Mouse (Mus musculus) C2C12 (cell line): ENCODE measurements around the gene Rabgef1. TPM values are rescaled to one million over a fixed set of nuclear protein-coding genes. Genes with fewer than 3 reads are reported as not detected.
"Not testable (repeated sequence)": the region's sequence is repeated elsewhere in the genome, so short reads cannot be mapped to it uniquely, and the experiment has no call there.

Experiments used
- H3K27me3 ChIP-seq: one replicate; pipeline ENCODE4 v1.6.1; 2011; ENCODE audit not compliant: control insufficient read depth, insufficient read depth, insufficient read length
- H3K36me3 ChIP-seq: one replicate; pipeline ENCODE4 v1.6.1; 2011; ENCODE audit not compliant: control insufficient read depth, insufficient read depth
- H3K4me3 ChIP-seq: one replicate; pipeline ENCODE4 v1.5.1; 2011; ENCODE audit warnings: mild to moderate bottlenecking, control low read depth; ENCODE audit not compliant: poor library complexity, insufficient read depth, severe bottlenecking
- H3K79me2 ChIP-seq: one replicate; pipeline ENCODE4 v1.6.1; 2011; ENCODE audit not compliant: control insufficient read depth, insufficient read depth
- H3K79me3 ChIP-seq: one replicate; pipeline ENCODE4 v1.6.1; 2011; ENCODE audit warnings: low read depth, control low read depth
- H3ac ChIP-seq: one replicate; pipeline ENCODE3; 2011; ENCODE audit warnings: low read depth; ENCODE audit not compliant: control insufficient read depth, insufficient read length
- CEBPB ChIP-seq: IDR thresholded peaks from one replicate; pipeline ENCODE4 v1.6.1; 2011; ENCODE audit warnings: low read depth, mild to moderate bottlenecking, control low read depth, moderate library complexity
- CTCF ChIP-seq: IDR thresholded peaks from one replicate; pipeline ENCODE4 v1.5.1; 2011; ENCODE audit not compliant: control insufficient read depth, insufficient read depth, insufficient read length
- FOSL1 ChIP-seq: IDR thresholded peaks from one replicate; pipeline ENCODE4 v1.8.0; 2011; ENCODE audit warnings: mild to moderate bottlenecking, low read length; ENCODE audit not compliant: poor library complexity, insufficient read depth, severe bottlenecking
- MAX ChIP-seq: IDR thresholded peaks from one replicate; pipeline ENCODE4 v1.6.1; 2011; ENCODE audit warnings: mild to moderate bottlenecking, control low read depth
- MYOD1 ChIP-seq: IDR thresholded peaks from one replicate; pipeline ENCODE4 v1.6.1; 2011; ENCODE audit warnings: low read depth; ENCODE audit not compliant: control insufficient read depth, insufficient read length
- MYOG ChIP-seq: IDR thresholded peaks from one replicate; pipeline ENCODE4 v1.6.1; 2011; ENCODE audit not compliant: control insufficient read depth, insufficient read length; ENCODE audit errors: extremely low read depth
- USF1 ChIP-seq: IDR thresholded peaks from one replicate; pipeline ENCODE4 v1.6.1; 2011; ENCODE audit warnings: low read depth, mild to moderate bottlenecking, control low read depth, moderate library complexity
- polyA plus RNA-seq: library from polyadenylated mRNA; unstranded; fragments of >200 nt; fragmentation: generic; extraction: Trizol; gene quantifications from one replicate; pipeline ENCODE4 v1.2.1, GENCODE M21; 2012; ENCODE audit warnings: missing spikeins

Rabgef1 gene
- polyA plus RNA-seq, 1 experiment = 14.3 TPM

GRCm38 (mm10) chr5:130239236-130239635, 67.6 kb downstream of the Rabgef1 start:
- Histone ChIP-seq H3K79me2 (no peaks in the 10 kb centered on the region), H3K27me3 (no peaks in the 10 kb centered on the region), H3K36me3 (peaks cover 82% of the 10 kb centered on the region), H3ac (no peak overlapping the region), H3K79me3 (no peaks in the 10 kb centered on the region), H3K4me3 (no peak overlapping the region)
- TF ChIP-seq FOSL1 (no peak), USF1 (no peak), CTCF (no peak), CEBPB (no peak), MYOG (no peak), MAX (no peak), MYOD1 (no peak)

GRCm38 (mm10) chr5:130239856-130240255, 68.3 kb downstream of the Rabgef1 start:
- Histone ChIP-seq H3K27me3 (no peaks in the 10 kb centered on the region), H3K79me2 (no peaks in the 10 kb centered on the region), H3K4me3 (no peak overlapping the region), H3K36me3 (peaks cover 83% of the 10 kb centered on the region), H3ac (no peak overlapping the region), H3K79me3 (no peaks in the 10 kb centered on the region)
- no peak for TF ChIP-seq MYOD1
- no peak for TF ChIP-seq FOSL1
- TF ChIP-seq MAX = no peak
- TF ChIP-seq MYOG = no peak
- TF ChIP-seq USF1 = no peak
- TF ChIP-seq CEBPB = no peak
- no peak for TF ChIP-seq CTCF

GRCm38 (mm10) chr5:130241426-130241825, 69.8 kb downstream of the Rabgef1 start:
- H3K79me3 ChIP-seq = no peaks in the 10 kb centered on the region
- no peak overlapping the region for H3ac ChIP-seq
- no peaks in the 10 kb centered on the region for H3K27me3 ChIP-seq
- no peaks in the 10 kb centered on the region for H3K79me2 ChIP-seq
- TF ChIP-seq MYOG = no peak
- TF ChIP-seq MAX = no peak
- no peak for TF ChIP-seq FOSL1
- TF ChIP-seq MYOD1 = no peak
- TF ChIP-seq USF1 = no peak
- no peak for TF ChIP-seq CEBPB
- TF ChIP-seq CTCF = no peak
- peaks cover 89% of the 10 kb centered on the region for H3K36me3 ChIP-seq
- no peak overlapping the region for H3K4me3 ChIP-seq

- no peak overlapping the region for H3ac ChIP-seq
- H3K4me3 ChIP-seq = no peak overlapping the region
- peaks cover 10% of the 10 kb centered on the region for H3K79me3 ChIP-seq
- H3K36me3 ChIP-seq = peaks cover 99% of the 10 kb centered on the region
- H3K27me3 ChIP-seq = no peaks in the 10 kb centered on the region
- H3K79me2 ChIP-seq = peaks cover 31% of the 10 kb centered on the region
- no peak for TF ChIP-seq MYOD1
- TF ChIP-seq MYOG = no peak
- TF ChIP-seq USF1 = no peak
- no peak for TF ChIP-seq MAX
- no peak for TF ChIP-seq FOSL1
These were observed 76.2 kb downstream of the Rabgef1 start for GRCm38 (mm10) chr5:130247823-130248222.

- H3ac ChIP-seq = peak overlapping the region; percentile 83
- H3K79me2 ChIP-seq = peaks cover 77% of the 10 kb centered on the region
- peak overlapping the region; percentile 88 for H3K4me3 ChIP-seq
- no peaks in the 10 kb centered on the region for H3K27me3 ChIP-seq
- H3K79me3 ChIP-seq = peaks cover 38% of the 10 kb centered on the region
- H3K36me3 ChIP-seq = peaks cover 48% of the 10 kb centered on the region
- peak; percentile 14 for TF ChIP-seq CTCF
- no peak for TF ChIP-seq USF1
These were observed 82.8 kb downstream of the Rabgef1 start for GRCm38 (mm10) chr5:130254164-130255016.

- H3K27me3 ChIP-seq = no peaks in the 10 kb centered on the region
- peaks cover 73% of the 10 kb centered on the region for H3K79me2 ChIP-seq
- peaks cover 38% of the 10 kb centered on the region for H3K79me3 ChIP-seq
- peaks cover 40% of the 10 kb centered on the region for H3K36me3 ChIP-seq
- H3K4me3 ChIP-seq = peak within 1 kb of the TSS; percentile 88
- H3ac ChIP-seq = peak within 1 kb of the TSS; percentile 83
- TF ChIP-seq MYOD1 (no peak), MAX (peak; percentile 35)
These were observed 83.6 kb downstream of the Rabgef1 start, which contains the start of the genes Sbds and Tyw1 for GRCm38 (mm10) chr5:130255017-130255720. Sbds (minus strand) TSS chr5:130255530. Tyw1 (plus strand) TSS chr5:130255619.

- Histone ChIP-seq H3K79me2 (peaks cover 65% of the 10 kb centered on the region), H3ac (peak overlapping the region; percentile 59), H3K4me3 (peak overlapping the region; percentile 88), H3K36me3 (peaks cover 32% of the 10 kb centered on the region), H3K79me3 (peaks cover 36% of the 10 kb centered on the region)
- not testable (repeated sequence) for H3K27me3 ChIP-seq
These were observed 84.4 kb downstream of the Rabgef1 start for GRCm38 (mm10) chr5:130255799-130256525.
